Mouse (Mus musculus) T-cell, adult 2 months (primary cell): ENCODE measurements around the gene Wdr45b.
A peak's percentile ranks its signal among the peaks of the same experiment; 100 is the strongest.
"Not testable (repeated sequence)": the region's sequence is repeated elsewhere in the genome, so short reads cannot be mapped to it uniquely, and the experiment has no call there.

Experiments used
- DNase-seq: peaks from one replicate; pipeline ENCODE4 v3.0.0; 2022; ENCODE audit warnings: low spot score

Wdr45b gene

GRCm38 (mm10) chr11:121354091-121354707, at the start of gene Wdr45b:
Wdr45b (minus strand) TSS chr11:121354445.
- DNase-seq, result peak; percentile 97

GRCm38 (mm10) chr11:121392405-121392804, 38.2 kb upstream of the Wdr45b start:
- no peak for DNase-seq

GRCm38 (mm10) chr11:121390793-121391192, 36.5 kb upstream of the Wdr45b start:
- DNase-seq, result no peak

DNA sequence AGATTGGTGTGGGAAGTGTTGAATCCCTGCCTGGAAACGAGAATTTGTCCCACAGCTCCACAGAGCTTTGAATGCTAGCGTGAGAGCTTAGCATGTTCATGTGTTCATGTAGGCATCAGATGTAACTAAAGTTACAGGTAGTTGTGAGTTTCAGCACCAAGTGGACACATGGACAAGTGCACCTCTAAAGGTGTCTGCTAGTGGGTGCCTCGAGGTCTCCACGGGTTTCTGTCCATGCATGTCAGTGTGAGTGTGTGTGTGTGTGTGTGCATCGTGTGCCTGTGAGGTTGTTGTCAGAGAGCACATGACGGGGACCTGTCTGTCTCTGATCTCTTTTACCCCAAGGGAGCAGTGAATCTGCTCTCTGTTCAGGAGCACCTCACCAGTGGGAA, 34.3 kb upstream of the Wdr45b start:
- DNase-seq, result no peak

- peak; percentile 13 for DNase-seq
Measured at GRCm38 (mm10) chr11:121387750-121388553, 33.7 kb upstream of the Wdr45b start, which contains the start of gene Rab40b. Rab40b (minus strand) TSS chr11:121388251.

DNA sequence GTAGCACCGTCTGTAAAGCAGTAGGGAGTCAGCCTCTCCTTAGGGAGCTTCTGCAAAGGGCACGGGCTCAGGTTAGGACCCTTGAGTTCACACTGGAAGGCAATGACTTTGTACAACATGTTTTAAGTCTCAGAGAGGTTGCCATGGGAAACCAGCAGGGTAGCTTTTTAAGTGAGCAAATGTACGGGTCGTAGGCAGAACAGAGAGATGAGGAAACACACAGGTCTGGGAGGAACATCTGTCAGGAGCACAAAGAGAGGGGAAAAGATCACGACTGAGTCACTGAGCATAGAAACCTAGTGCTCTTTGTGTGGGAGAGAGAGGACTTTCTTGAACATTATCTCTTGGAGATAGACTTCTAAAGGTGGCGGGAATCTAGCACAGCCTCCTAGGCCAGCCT, 26.0 kb upstream of the Wdr45b start:
- DNase-seq, result no peak

DNA sequence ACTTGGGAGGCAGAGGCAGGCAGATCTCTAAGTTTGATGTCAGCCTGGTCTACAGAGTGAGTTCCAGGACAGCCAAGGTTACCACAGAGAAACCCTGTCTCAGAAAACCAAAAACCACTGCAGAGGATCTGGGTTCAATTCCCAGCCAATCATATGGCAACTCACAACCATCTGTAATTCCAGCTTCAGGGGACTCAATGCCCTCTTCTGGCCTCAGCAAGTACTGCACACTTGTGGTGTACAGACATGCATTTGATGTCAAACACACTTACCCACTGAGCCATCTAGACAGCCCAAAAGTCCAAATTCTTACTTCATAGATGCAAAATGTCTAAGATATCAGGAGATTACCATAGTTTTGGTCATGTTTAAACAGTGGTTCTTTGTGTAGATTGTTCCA, 24.4 kb upstream of the Wdr45b start:
- DNase-seq, result no peak

GRCm38 (mm10) chr11:121373305-121373704, 19.1 kb upstream of the Wdr45b start:
- DNase-seq, result no peak

GRCm38 (mm10) chr11:121370337-121370994, 16.2 kb upstream of the Wdr45b start:
- no peak for DNase-seq

- DNase-seq, result peak; percentile 30
Measured at GRCm38 (mm10) chr11:121369622-121370021, 15.4 kb upstream of the Wdr45b start.

GRCm38 (mm10) chr11:121368731-121369130, 14.5 kb upstream of the Wdr45b start:
- DNase-seq, result no peak

GRCm38 (mm10) chr11:121367170-121367707, 13.0 kb upstream of the Wdr45b start:
- DNase-seq, result no peak

- DNase-seq, result peak; percentile 32
Measured at GRCm38 (mm10) chr11:121362212-121362611, 8.0 kb upstream of the Wdr45b start.

DNA sequence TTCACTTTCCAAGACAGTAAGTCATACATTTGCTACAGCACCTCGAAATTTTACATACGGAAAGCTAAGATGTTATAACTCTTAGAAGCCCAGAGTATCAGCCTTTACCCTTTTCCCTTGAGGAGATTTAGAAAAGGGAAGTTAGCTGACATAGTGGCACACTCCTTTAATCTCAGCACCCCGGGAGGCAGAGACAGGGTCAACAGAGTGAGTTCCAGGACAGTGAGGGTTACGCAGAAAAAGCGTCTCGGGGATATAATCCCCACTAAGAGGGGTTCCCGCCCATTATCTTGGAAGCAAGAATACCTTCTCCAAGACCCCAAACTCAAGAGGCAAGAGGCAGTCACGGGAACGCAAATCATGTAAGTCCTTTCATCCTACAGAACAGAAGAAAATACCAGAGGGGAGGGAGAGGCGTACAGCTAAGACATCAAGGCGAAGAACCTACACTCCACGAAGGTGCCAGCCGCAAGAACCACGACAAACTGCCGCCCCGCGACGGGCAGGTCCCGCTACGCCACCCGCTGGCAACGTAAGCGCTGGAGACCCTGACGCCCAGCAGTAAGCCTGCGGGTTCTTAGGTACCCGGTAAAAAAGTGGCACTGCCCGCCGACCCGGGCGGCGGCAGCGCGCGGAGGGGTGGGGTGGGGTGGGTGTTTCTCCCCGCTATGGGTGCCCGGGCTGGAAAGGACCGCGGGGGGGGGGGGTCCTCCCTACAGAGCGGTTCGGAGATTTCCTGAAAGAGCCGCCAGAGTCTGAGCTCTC, 737 bp downstream of the Wdr45b start:
- peak; percentile 80 for DNase-seq

DNA sequence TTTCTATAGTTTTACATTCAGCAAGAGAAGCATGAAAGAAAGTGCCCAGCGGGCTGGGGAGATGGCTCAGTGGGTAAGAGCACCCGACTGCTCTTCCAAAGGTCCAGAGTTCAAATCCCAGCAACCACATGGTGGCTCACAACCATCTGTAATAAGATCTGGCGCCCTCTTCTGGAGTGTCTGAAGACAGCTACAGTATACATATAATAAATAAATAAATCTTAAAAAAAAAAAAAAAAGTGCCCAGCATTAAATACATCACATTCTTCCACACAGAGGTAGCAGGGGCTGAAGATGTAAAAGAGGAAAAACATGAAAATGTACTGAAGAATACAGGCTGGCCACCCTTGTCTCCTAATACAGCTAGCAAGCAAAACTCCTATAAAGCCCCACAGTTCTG, 5.5 kb downstream of the Wdr45b start:
- not testable (repeated sequence) for DNase-seq

DNA sequence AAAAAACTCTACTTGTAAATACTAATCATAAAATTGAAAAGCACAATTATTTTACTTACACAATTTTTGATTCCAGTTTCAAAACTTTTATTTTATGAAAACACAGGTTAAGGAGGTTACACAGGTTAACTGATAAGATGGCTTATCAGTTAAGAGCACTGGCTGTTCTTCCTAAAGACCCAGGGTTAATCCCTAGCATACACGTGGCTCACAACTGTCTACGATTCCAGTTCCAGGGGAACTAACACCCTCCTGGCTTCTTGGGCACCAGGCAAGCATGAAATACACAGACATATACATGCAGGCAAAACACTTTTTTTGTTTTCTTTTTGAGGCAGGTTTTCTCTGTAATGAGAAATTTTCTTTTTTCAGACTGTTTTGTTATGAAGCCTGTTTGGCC, 6.1 kb downstream of the Wdr45b start:
- DNase-seq, result no peak

DNA sequence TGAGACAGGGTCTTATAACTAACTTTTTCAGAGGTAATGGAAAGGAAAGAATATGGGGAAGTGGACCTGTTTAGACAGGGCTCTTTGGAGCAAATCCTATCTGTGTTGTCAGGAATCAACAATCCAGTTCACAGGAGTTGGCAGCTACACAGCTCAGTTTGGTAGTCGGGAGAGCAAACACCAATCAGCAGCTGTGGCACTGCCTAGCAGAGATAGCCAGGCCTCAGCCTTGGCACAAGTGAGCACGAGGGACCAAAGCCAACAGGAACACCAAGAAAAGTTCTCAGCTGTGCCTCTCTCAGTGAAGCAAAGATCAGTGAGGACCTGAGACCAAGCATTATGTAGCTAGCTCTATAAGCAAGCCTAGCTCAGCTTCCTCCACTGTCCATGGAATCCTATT, 7.2 kb downstream of the Wdr45b start:
- no peak for DNase-seq

DNA sequence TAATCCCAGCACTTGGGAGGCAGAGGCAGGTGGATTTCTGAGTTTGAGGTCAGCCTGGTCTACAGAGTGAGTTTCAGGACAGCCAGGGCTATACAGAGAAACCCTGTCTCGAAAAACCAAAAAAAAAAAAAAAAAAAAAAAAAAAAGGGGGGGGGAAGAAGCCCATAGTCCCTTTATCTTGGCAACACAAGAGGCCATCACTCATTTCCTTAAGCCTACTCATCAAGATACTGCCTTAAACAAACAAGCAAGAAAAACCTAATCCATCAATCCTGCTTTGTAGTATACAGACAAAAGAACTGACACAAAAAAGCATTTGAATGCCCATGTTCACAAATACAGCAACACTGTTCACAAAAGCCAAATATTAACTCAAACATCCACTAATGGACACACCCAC, 11.8 kb downstream of the Wdr45b start:
- not testable (repeated sequence) for DNase-seq

DNA sequence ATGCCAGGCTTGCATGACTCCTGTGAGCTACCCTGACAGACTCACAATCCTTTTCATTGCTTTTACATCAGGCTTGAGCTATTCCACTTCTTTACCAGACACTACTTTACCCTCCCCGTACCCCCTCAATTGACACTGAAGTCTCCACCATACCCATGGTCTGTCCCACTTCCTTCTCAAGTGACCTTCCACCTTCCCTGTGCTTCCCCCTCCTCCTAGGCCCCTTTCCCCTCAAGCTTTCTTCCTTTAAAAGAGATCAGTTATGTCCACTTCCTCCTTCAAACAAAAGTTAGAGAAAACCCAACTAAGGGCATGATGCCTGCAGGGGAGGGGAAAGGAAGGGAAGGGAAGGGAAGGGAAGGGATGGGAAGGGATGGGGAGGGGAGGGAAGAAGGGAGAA, 14.0 kb downstream of the Wdr45b start:
- no peak for DNase-seq

DNA sequence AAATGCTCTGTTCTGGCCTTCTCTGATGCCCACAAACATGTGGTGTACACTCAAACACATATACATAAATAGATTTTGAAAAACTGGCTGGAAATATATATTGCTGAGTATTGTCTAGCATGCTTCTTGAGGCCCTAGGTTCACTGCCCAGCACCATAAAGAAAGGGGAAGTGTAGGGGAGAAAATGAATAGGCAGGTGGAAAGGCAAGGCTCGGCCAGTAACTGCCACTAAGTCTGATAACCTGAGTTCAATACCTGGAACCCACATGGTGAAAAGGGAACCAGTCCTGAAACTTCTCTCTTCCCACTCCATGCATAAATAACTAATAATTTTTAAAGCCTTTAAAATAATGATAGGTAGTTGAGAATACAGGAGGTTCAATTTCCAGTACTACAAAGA, 14.6 kb downstream of the Wdr45b start:
- no peak for DNase-seq

GRCm38 (mm10) chr11:121331641-121332040, 22.6 kb downstream of the Wdr45b start:
- DNase-seq, result no peak

DNA sequence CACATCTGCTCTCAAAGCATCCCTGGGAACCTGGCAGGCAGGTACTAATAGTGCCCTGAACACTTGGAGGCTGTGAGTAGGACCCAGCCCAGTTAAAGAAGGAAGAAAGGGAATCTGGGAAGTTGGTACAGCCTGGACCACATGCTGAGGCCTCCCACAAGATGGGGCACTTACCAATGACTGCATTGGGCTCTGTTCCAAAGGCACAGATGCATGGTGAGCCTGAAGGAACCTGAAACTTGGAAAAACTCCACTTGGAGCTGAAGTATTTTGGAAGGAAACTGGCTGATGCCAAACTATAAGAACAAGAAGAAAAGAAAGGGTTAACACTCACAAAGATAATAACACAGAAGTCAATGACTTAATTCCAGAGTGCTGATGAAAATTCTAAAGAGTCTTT, 25.6 kb downstream of the Wdr45b start:
- no peak for DNase-seq
